Comparison of ENCODE assay signal across 22 mouse cellular contexts in genomic region chr4:136196201-136196600, GRCm38 (mm10). TPM values are rescaled to one million over a fixed set of nuclear protein-coding genes. Genes with fewer than 3 reads are reported as not detected.
DNase-seq lines count a peak whose midpoint lies in the region; ATAC-seq and TF ChIP-seq lines count a peak whose summit lies in the region.
"Had no signal": no experiment of that assay in that cellular context is flagged by ENCODE, and none has a peak within 500 bp of the region (broad histone marks: within the 10 kb centered on the region; RNA-seq: fewer than 3 reads in every experiment).

No protein-coding gene starts in this region.

- no peak overlapping the region for H3K4me3 ChIP-seq in lung, embryonic 16.5 days (ENCODE audit: low read length)
- H3K4me3 ChIP-seq in E14TG2a.4 (replicated peaks; ENCODE audit: low read length), result peak overlapping the region; percentile 48
- no peak overlapping the region for H3K4me3 ChIP-seq in liver, embryonic 15.5 days (replicated peaks)
- H3K4me3 ChIP-seq: embryonic facial prominence, embryonic 15.5 days; erythroblast, embryonic 14.5 days; forebrain, embryonic 10.5 days; gastrocnemius, adult 2 months; heart, embryonic 12.5 days; hindbrain, embryonic 10.5 days had no signal

- peaks cover 5% of the 10 kb centered on the region for H3K4me1 ChIP-seq in lung, embryonic 16.5 days (replicated peaks; ENCODE audit: control insufficient read depth, insufficient read depth, low read length)
- peaks cover 80% of the 10 kb centered on the region for H3K4me1 ChIP-seq in E14TG2a.4 (replicated peaks; ENCODE audit: low read depth, low read length)
- peaks cover 66% of the 10 kb centered on the region for H3K4me1 ChIP-seq in liver, embryonic 15.5 days (replicated peaks)

- peak overlapping the region; percentile 64; the same call in 1 of the 2 replicates for H3K27ac ChIP-seq in lung, embryonic 16.5 days (ENCODE audit: low read length)
- peak overlapping the region; percentile 41 for H3K27ac ChIP-seq in liver, embryonic 15.5 days (replicated peaks)
- H3K27ac ChIP-seq: embryonic facial prominence, embryonic 15.5 days; forebrain, embryonic 10.5 days; gastrocnemius, adult 2 months; hindbrain, embryonic 10.5 days had no signal

- no peak overlapping the region for H3K4me2 ChIP-seq in lung, embryonic 16.5 days (ENCODE audit: low read depth, low read length)
- H3K4me2 ChIP-seq in liver, embryonic 15.5 days, result no peak overlapping the region
- H3K4me2 ChIP-seq: embryonic facial prominence, embryonic 15.5 days; heart, embryonic 12.5 days had no signal

- TF ChIP-seq CTCF in E14TG2a.4 (conservative IDR thresholded peaks at IDR 0.05; ENCODE audit: low read length), result no peak

- ATAC-seq in lung, embryonic 16.5 days (ENCODE audit: low read depth), result no peak
- ATAC-seq in liver, embryonic 15.5 days (ENCODE audit: insufficient read depth), result no peak
- ATAC-seq: activated CD4-positive, CD25-positive, alpha-beta regulatory T cell, adult 4 months; CD4-positive, CD25-positive, alpha-beta regulatory T cell, adult 4 months; forebrain, embryonic 14.5 days had no signal

- no peak for DNase-seq in lung, postnatal 4 days
- DNase-seq in CD4-positive helper T cell, adult 2 months (ENCODE audit: low read depth, low spot score), result peak; percentile 20
- DNase-seq in cerebellum, adult 8-10 months, result no peak
- DNase-seq in cerebellum, adult 18-20 months, result no peak
- DNase-seq in thymus, postnatal 25 days, result no peak
- DNase-seq: adrenal gland, postnatal 14 days; cerebellum, adult 2 months; cerebellum, postnatal 14 days; embryo, embryonic 11 days; gastrocnemius, adult 2 months; gastrocnemius, postnatal 25 days had no signal

- no peak overlapping the region for H3K9ac ChIP-seq in lung, embryonic 16.5 days (ENCODE audit: low read length)
- H3K9ac ChIP-seq in liver, embryonic 15.5 days, result no peak overlapping the region
- H3K9ac ChIP-seq: embryonic facial prominence, embryonic 15.5 days; heart, embryonic 12.5 days had no signal

- no peaks in the 10 kb centered on the region for H3K27me3 ChIP-seq in lung, embryonic 16.5 days (ENCODE audit: control insufficient read depth, insufficient read depth, low read depth, low read length)
- no peaks in the 10 kb centered on the region for H3K27me3 ChIP-seq in E14TG2a.4 (ENCODE audit: insufficient read depth, low read length)
- peaks cover 13% of the 10 kb centered on the region for H3K27me3 ChIP-seq in liver, embryonic 15.5 days
- H3K27me3 ChIP-seq: embryonic facial prominence, embryonic 15.5 days had no signal

- H3K9me3 ChIP-seq in lung, embryonic 16.5 days (ENCODE audit: control insufficient read depth, low read length), result no peaks in the 10 kb centered on the region
- no peaks in the 10 kb centered on the region for H3K9me3 ChIP-seq in E14TG2a.4 (ENCODE audit: low read length)
- H3K9me3 ChIP-seq in liver, embryonic 15.5 days (replicated peaks), result no peaks in the 10 kb centered on the region
- H3K9me3 ChIP-seq: embryonic facial prominence, embryonic 15.5 days; forebrain, embryonic 10.5 days; heart, embryonic 12.5 days; hindbrain, embryonic 10.5 days had no signal

- peaks cover 8% of the 10 kb centered on the region for H3K36me3 ChIP-seq in lung, embryonic 16.5 days (ENCODE audit: control insufficient read depth, insufficient read depth, low read length)
- H3K36me3 ChIP-seq in E14TG2a.4 (ENCODE audit: insufficient read depth, low read length), result peaks cover 36% of the 10 kb centered on the region
- H3K36me3 ChIP-seq in liver, embryonic 15.5 days (replicated peaks), result peaks cover 58% of the 10 kb centered on the region

- WGBS in lung, embryonic 16.5 days, result 86% methylated on average over 10 of the region's 10 CpGs
- WGBS in liver, embryonic 15.5 days (ENCODE audit: insufficient replicate concordance), result 82% methylated on average over 10 of the region's 10 CpGs

RNA-seq across cellular contexts. Expression of gene Asap3, which starts 10.0 kb away (rescaled TPM):
- 8.2 and 9.1 TPM in 2 replicates for polyA plus RNA-seq in lung, embryonic 16.5 days (2015; fragmentation: Nextera tagmentation; extraction: Ambion mirVana)
- 2.5 and 3.0 TPM in 2 replicates for polyA plus RNA-seq in liver, embryonic 15.5 days (2015; fragmentation: Nextera tagmentation; extraction: Ambion mirVana)
- polyA plus RNA-seq: CD4-positive, CD25-positive, alpha-beta regulatory T cell, adult 4 months had no signal

RNA-seq across cellular contexts. Expression of gene E2f2, which starts 24.0 kb away (rescaled TPM):
- 18.4 and 18.8 TPM in 2 replicates for polyA plus RNA-seq in lung, embryonic 16.5 days (2015; fragmentation: Nextera tagmentation; extraction: Ambion mirVana)
- polyA plus RNA-seq in liver, embryonic 15.5 days (2015; fragmentation: Nextera tagmentation; extraction: Ambion mirVana), result 85.3 and 95.6 TPM in 2 replicates

RNA-seq across cellular contexts. Expression of gene Tcea3, which starts 51.3 kb away (rescaled TPM):
- 20.3 and 22.9 TPM in 2 replicates for polyA plus RNA-seq in lung, embryonic 16.5 days (2015; fragmentation: Nextera tagmentation; extraction: Ambion mirVana)
- 19.2 and 20.9 TPM in 2 replicates for polyA plus RNA-seq in liver, embryonic 15.5 days (2015; fragmentation: Nextera tagmentation; extraction: Ambion mirVana)
- polyA plus RNA-seq: erythroblast, embryonic 14.5 days had no signal

RNA-seq across cellular contexts. Expression of gene Id3, which starts 52.9 kb away (rescaled TPM):
- polyA plus RNA-seq in lung, embryonic 16.5 days (2015; fragmentation: Nextera tagmentation; extraction: Ambion mirVana), result 560 and 561 TPM in 2 replicates
- 41.3 and 42.6 TPM in 2 replicates for polyA plus RNA-seq in liver, embryonic 15.5 days (2015; fragmentation: Nextera tagmentation; extraction: Ambion mirVana)
